Mouse (Mus musculus) retina, postnatal 7 days (tissue): ENCODE measurements around the gene Zbtb7b.

Source experiments
- DNase-seq: peaks from one replicate; pipeline ENCODE4 v3.0.0-alpha.2; 2012; ENCODE audit warnings: low read depth, low spot score

Zbtb7b gene

GRCm38 (mm10) chr3:89418170-89418860, 23.7 kb upstream of the Zbtb7b start, which contains the start of the genes Cks1b and Shc1:
Gene Cks1b, minus strand, starts transcription at chr3:89418383.
Gene Shc1, plus strand, starts transcription at chr3:89418443.
- peak; percentile 93 for DNase-seq

- no peak for DNase-seq
Observed at GRCm38 (mm10) chr3:89417840-89418169, 23.2 kb upstream of the Zbtb7b start.

GRCm38 (mm10) chr3:89417131-89417530, 22.6 kb upstream of the Zbtb7b start:
- DNase-seq, result no peak

DNA sequence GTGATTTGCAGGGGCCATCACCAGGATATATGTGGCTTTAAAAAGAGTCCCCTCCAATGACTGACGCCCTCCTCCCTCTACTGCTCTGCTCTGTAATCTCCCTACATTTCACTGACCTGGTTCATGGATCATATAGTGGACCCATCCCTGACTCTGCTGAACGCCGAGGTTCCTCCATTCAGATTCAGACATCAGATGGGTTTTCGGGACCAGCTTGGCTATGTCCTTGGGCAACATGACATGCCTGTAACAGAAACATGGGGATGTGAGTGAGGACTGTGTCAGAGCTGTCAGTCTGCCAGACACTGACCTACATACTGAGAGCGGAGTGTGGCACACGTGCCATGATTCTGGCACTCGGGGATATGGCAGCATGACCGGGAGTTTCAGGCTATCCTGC, 21.6 kb upstream of the Zbtb7b start:
- no peak for DNase-seq

DNA sequence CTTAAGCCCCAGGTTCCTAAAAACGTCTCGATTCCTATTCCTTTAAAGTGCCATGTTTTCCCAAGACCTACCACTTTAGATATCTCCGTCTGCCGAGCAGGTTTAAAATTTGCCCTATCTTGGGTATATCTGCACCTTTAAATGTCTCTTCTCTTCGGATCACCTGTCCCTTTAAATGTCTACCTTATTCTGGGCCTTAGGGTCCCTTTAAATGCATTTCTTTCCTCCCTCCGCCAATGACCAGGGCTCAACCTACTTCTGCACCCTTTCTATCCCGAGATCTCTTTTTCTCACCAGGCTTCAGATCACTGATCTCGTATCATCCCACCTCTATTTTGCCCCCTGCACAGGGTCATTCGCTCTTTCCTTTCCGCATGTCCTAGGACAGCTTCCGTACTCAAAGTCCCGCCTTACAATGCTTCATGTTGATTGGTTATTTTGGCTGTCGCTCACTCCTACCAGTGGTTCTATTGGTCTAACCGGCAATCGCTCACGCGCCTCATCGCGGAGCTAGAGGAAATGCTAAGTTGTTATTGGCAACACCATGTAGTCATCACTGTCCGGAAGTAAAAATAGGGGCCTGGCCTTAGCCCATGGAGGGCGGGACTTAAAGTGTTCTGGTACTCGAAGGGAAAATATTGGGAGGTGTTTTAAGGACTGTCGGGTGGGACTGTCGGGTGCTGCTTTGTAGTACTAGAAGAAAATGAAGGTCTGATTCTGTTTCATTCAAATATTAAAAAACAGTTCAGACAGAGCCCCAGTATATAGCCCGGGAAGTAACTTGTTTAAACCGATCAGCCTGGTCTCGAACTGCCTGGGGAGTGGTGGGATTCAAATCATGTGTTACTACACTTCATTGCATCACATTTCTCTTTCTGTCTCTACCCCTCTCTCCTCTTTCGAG, 17.2 kb upstream of the Zbtb7b start, which contains the start of gene Flad1:
Flad1 (minus strand) TSS at position 381 of the 904 bp plus-strand sequence.
- peak; percentile 100 for DNase-seq

- no peak for DNase-seq
Observed at GRCm38 (mm10) chr3:89410864-89411263, 16.3 kb upstream of the Zbtb7b start.

DNA sequence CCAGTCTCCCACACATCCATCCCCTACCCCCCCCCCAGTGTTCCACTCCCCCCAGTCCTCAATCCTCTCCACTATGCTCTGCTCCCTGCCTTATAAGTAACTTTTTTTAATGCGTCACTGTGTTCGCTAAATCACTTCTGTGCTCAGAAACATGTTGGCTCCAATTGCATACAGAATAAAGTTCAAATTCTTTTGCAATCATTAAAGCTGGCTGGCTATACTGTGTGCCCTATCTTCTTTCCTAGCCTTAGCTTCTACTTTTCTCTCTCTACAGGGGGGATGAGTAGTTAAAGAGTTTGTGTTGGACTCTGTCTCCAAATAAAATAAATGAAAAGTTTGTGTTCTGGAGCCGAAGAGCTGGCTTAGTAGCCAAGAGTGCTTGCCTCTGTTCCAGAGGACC, 15.1 kb upstream of the Zbtb7b start:
- no peak for DNase-seq

- DNase-seq, result no peak
Observed at GRCm38 (mm10) chr3:89408448-89408847, 13.9 kb upstream of the Zbtb7b start.

- DNase-seq, result no peak
Observed at GRCm38 (mm10) chr3:89406887-89407286, 12.3 kb upstream of the Zbtb7b start.

GRCm38 (mm10) chr3:89402693-89403092, 8.1 kb upstream of the Zbtb7b start, which contains the start of gene Lenep:
Gene Lenep, minus strand, starts transcription at chr3:89402793.
- DNase-seq, result no peak

- DNase-seq, result no peak
Observed at GRCm38 (mm10) chr3:89401329-89401728, 6.8 kb upstream of the Zbtb7b start.

DNA sequence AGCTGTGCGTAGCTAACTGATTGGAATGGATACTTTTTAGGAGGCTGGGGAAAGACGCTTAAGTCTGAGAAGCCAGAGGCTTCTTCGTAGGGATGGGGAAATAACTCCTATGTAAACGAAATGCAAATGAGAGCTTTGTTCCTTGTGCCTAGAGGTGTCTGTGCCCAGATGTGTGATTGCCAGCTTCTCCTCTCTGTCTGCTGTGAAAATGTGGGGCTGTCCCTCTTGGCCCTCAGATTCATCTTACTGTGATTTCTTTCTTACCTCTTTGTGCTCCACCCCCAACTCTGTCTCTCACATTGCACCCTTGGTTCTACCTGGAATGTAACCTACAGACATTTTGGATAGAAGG, 2.1 kb upstream of the Zbtb7b start:
- DNase-seq, result no peak

DNA sequence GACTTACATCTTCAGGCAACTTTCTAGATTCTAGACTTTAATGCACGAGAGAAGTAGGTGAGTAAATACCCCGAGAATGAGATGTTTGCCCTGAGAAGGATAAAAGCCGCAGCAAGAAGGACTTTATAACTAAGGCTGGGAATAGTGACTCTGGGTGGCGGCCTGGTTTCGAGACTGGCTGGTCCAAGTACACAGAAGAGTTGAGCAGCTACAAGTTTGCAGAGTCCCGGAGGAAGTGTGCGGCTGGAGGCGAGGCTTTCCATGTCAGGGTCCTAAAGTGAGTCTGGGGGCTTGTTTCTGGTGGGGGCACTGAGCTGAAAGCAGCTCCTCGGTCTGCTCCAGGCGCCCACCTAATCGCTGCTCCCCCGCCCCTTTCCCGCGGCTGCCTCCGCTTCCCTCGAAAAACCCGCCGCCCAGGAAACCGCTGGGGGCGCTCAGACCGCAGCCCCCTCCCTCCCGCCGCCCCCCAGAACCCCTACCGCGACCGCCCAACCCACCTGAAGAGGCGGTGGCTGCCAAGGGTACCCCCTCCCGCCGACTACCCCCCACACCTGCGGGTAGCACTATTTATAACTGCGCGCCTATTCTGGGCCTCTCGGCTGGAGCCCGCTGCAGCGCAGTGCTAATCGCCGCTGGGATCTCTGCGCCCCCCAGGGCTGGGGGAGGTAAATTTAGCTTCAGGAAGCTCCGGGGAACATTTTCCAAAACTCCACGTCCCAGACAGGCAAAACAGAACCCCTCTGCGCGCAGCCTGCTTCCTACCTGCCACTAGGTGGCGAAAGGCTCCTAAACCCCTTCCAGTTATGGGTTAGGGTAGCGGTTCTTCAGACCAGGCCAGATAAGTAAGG, 1.5 kb upstream of the Zbtb7b start:
- no peak for DNase-seq

DNA sequence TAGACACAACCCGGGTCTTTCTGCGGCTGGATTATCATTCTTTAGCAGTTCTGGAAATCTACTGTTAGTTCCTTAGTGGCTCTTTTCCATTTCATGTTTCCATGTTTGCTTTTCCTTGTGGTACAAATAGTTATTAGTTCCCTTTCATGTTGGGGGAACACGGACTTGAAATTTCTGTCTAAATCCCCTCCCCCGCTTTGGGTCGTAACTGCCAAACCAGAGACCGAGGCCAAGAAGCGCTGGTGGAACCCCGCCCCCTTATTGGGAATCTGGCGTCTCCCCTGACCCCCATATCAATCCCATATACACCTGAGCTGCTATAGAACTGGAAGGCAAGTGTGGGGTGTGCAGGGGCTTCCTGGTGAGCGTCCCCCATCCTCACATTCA, 836 bp upstream of the Zbtb7b start:
- no peak for DNase-seq

DNA sequence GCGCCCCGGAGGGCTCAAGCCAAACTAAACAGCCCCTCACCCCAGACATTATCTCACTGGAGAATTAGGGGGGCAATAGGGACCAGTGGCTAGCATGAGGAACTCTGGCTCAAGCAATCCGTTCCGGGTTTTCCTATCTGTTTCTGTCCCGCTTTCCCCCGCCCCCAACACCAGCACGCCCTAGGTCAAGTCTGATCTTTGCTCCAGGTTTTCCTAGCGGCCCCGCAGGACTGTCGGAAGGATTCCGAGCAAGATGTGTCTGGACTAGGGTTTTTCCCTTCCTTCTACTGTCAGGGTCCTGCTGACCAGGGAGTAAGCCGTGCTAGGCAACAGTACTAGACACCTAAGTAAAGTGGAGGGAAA, 299 bp upstream of the Zbtb7b start:
- DNase-seq, result peak; percentile 79

DNA sequence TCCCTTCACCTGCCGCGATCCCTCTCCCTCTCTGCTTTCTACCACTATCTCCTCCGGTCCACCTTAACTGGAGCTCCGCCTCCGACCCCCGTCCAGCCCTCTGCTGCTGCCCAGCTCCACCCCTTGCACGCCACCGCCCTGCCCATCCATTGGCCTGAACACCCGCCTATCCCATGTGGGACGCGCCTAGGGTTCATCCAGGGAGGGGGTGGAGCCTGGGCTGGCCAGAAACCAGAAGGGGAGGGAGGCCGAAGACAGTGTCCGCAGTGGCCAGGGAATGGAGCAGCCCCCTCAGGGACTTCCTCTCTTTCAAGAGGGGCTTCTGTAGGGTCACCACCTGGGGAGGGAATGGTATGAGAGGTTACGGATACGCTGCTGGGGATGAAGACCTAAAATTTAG, 971 bp downstream of the Zbtb7b start:
- DNase-seq, result peak; percentile 94

DNA sequence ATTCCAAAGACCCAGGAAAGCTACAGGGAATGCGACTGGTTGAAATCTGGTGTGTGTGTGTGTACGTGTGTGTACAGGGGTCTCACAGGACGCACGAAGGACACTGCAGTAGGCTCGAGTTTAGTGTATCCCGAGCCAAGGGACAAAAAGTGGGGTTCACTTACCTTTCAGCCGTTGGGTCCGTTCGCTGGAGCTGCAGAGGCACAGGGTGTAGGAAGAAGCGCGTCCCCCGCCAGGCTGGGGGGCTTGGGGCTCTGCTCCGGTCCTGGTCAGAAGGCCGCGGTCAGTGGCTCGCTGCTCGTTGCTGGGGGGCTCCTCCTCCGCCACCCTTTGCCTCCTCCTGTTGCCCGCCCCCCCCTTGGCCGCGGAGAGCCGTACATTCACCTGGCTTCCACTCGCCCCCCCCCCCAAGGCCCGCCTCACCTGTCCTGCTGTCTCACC, 1.7 kb downstream of the Zbtb7b start:
- DNase-seq, result no peak

- DNase-seq, result peak; percentile 53
Observed at GRCm38 (mm10) chr3:89391663-89392511, 2.7 kb downstream of the Zbtb7b start.

- no peak for DNase-seq
Observed at GRCm38 (mm10) chr3:89390699-89391662, 3.6 kb downstream of the Zbtb7b start.

DNA sequence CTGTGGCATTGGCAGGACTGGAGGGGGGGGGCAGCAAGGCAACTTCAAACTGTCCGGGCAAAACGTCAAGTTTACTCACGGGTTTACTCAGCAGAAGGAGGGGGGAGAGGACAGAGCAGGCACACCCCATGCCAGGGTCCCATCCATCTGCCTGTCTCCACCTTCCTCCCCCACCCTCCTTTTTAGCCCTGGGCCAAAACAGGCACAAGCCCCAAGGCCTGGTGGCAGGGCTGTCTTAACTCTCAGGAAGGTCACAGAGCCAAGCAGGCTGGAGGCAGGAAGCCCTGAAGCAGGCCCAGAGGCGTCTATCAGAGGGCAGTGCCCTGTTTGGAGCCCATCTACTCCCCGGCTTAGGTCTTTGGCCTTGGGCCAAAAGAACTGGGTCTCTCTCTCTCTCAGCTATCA, 4.5 kb downstream of the Zbtb7b start:
- DNase-seq, result no peak
